Mouse (Mus musculus) layer of hippocampus, postnatal 10 days (tissue): ENCODE measurements around the gene Rspo4. TPM values are rescaled to one million over a fixed set of nuclear protein-coding genes. Genes with fewer than 3 reads are reported as not detected.

ENCODE experiments used
- DNase-seq, 2 experiments: peaks; one replicate each; pipeline ENCODE4 v3.0.0; 2021; ENCODE audit warnings: low spot score in 2 of 2
- long read RNA-seq: library from polyadenylated mRNA; stranded (forward); transcript quantifications from one replicate; pipeline ENCODE4 v2.0.0, GENCODE M21; 2023
- total RNA-seq, 2 experiments: library from RNA; stranded (reverse); gene quantifications; 2 replicates each; pipeline ENCODE4 v1.2.3; 2021

The Rspo4 gene
- not detected for total RNA-seq
- long read RNA-seq, result 0 reads

GRCm38 (mm10) chr2:151842648-151843226, at the start of gene Rspo4:
Gene Rspo4, plus strand, starts transcription at chr2:151842927.
- no peak for DNase-seq

GRCm38 (mm10) chr2:151815586-151815985, 27.1 kb upstream of the Rspo4 start:
- no peak for DNase-seq

- DNase-seq, result no peak
These were observed 19.6 kb downstream of the Rspo4 start for GRCm38 (mm10) chr2:151862257-151862810.

GRCm38 (mm10) chr2:151864941-151865340, 22.2 kb downstream of the Rspo4 start:
- DNase-seq, result no peak

DNA sequence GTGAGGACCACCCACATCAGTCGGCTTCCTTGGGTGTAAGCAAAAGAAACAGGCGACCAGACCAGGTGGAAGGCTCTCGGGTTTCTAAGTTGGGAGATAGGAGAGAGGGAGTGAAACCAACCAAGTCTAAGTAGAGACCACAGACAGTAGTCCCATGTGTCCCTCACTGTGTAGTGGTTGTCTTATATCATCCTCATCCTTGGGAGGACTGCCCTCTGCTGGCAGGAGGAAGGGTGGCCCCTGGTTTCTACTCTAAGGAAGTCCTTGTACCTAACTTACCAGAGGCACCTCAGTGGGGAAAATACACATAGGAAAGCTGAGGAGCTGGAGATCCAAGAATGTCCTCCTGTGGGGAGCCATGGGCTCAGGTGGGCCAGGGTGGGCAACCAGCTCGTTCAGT, 23.8 kb downstream of the Rspo4 start:
- peak; percentile 64 to 71 for DNase-seq

DNA sequence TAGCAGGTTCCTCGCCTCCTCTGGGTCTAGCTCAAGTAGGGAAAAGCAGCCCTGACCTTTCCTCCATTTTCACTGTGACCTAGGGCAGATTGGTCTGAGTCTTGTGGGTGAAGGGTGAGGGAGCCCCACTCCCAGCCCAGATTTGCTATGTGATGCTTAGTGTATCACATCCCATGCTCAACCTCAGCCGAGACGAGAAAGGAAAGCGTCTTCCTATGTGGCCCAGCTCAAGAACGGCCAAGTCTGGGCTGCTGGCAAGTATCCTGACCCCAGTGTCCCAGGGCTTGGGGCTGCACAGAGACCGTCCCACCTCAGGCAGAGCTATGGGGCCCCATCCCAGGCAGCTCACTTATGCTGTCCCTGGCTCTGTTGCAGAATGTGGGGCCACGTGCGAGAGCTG, 25.5 kb downstream of the Rspo4 start:
- DNase-seq, result no peak

DNA sequence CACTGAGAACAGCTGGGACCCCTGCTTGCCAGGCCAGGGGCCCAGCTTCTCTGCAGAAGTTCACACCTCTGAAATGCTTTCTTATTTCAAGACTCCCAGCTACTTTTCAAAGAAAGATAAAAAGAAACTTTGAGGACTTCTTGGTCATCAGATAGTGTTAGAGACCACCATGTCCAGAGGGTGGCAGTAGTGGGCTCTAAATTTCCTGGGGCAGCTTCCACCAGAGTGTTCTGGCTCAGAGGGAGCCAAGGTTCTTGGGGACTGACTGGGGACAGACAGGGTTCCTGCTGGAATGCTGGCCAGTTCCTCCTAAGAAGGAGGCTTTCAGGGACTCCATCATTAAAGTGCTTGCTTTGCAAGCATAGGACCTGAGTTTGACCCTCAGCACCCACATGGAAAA, 31.8 kb downstream of the Rspo4 start:
- DNase-seq, result peak; percentile 60 to 73

- DNase-seq, result peak; percentile 70 to 76
These were observed 33.3 kb downstream of the Rspo4 start for GRCm38 (mm10) chr2:151876012-151876485.

DNA sequence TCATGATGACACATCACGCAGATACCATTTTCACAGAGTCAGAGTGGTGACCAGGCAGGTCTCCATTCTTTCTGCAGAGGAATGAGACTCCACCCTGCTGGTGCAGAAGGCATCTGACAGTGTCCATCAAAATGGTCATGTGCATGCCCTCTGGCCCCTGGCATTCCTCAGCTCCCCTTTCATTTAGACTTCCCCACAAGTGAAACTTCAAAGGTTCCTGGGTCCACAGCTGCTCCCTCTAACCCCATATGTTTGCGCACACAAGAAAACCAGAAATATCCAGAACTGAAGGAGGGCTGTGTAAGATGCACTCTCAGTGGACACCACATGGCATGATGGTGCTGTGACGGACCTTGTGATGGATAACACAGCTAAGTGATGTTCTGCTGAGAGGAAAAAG, 35.9 kb downstream of the Rspo4 start:
- DNase-seq, result no peak

- DNase-seq, result no peak
These were observed 37.0 kb downstream of the Rspo4 start for GRCm38 (mm10) chr2:151879760-151880159.

GRCm38 (mm10) chr2:151891031-151891430, 48.3 kb downstream of the Rspo4 start:
- peak; percentile 51 to 53 for DNase-seq

- DNase-seq, result no peak
These were observed 50.5 kb downstream of the Rspo4 start for GRCm38 (mm10) chr2:151893122-151893774.

- DNase-seq, result peak; percentile 54 to 60
These were observed 51.7 kb downstream of the Rspo4 start for GRCm38 (mm10) chr2:151894209-151894980.

- no peak for DNase-seq
These were observed 53.2 kb downstream of the Rspo4 start for GRCm38 (mm10) chr2:151895911-151896310.

- no peak for DNase-seq
These were observed 55.4 kb downstream of the Rspo4 start for GRCm38 (mm10) chr2:151898106-151898505.

- DNase-seq, result no peak
These were observed 58.1 kb downstream of the Rspo4 start for GRCm38 (mm10) chr2:151900845-151901244.

DNA sequence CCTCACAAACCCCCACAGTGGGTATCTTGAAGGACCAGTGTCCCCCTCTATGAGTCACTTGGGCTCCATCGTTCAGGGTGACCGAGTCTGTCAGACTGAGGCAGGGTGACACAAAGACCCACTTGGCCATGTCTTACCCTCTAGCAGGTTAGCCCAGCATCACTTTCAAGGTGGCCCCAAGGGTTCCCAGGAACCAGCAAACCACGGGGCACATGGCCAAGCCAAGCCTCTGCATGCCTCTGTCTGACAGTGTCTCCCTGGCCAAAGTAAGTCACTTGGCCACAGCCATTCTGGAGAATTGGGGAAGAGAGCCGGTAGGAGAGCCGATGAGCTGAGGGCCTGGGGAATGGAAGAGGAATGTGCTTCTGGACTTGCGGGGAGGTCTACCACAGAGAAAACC, 60.5 kb downstream of the Rspo4 start:
- no peak for DNase-seq

DNA sequence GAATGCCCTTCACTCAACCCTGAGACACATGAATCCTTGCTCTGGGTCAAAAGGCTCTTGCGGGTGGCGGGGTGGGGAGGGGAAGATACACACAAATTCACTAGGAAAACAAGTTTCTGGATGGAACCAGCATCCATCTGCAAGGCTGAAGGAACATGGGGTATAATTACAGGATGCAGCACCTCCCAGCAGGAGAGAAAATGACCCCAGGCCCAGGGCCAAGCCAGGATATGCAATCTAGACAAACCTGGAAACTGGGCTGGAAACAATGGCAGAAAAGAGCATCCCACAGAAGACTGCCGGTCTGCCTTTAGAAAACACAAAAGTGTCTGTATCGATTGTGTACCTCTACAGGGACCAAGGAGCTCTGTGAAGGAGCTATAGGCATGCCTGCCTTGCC, 61.2 kb downstream of the Rspo4 start:
- DNase-seq, result no peak

DNA sequence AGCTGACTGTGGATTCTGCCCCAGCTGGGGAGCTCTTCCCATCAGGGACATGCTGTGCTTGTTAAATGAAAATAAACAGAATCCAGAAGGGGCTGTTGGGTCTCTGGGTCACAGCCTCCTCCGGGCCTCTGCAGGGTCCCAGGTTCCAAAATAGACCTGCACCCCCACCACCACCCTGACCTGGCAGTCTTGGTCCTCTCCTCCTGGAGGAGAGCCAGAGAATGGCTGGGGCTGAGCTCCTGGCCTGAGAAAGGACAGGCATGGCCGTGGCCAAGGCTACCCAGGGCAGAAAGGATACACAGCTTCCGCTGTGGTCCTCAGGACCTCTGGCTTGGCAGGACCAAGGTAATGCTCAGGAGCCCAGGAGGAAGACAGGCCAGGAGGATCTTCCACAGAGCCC, 61.9 kb downstream of the Rspo4 start:
- no peak for DNase-seq

DNA sequence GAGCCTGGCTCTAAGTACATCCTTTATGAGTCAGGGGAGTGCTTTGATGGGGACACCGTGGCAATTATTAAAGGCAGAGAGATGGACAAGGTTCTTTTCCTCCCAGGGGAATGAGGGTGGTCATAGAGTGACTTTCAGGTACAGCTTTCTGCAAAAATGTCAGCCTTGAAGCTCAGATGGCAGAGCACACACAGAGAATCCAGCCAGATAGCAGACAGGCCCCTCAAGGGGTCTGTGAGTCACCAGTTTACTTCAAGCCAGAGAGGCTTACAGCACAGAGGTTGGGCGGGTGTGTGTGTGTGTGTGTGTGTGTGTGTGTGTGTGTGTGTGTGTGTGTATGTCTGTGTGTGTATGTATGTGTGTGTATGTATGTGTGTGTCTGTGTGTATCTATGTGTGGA, 64.3 kb downstream of the Rspo4 start:
- DNase-seq, result no peak

DNA sequence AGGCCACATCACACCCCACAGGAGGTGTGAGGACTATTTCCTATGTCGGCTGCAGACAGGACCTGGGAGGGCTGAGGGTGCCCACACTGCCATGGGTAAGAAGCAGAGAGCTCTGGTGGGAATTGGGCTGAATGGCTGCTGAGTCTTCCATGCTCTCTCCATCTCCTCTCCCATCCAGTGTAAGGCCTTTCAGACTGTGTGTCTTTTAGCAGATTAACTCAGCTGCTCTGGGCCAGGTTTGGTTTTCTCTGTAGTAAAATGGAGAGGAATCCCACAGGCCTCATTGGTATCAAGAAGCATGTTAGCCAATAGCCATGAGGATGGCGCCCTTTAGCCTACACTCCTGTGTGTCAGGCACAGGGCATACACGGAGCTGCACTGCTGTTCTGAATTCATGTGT, 66.7 kb downstream of the Rspo4 start:
- DNase-seq, result no peak

DNA sequence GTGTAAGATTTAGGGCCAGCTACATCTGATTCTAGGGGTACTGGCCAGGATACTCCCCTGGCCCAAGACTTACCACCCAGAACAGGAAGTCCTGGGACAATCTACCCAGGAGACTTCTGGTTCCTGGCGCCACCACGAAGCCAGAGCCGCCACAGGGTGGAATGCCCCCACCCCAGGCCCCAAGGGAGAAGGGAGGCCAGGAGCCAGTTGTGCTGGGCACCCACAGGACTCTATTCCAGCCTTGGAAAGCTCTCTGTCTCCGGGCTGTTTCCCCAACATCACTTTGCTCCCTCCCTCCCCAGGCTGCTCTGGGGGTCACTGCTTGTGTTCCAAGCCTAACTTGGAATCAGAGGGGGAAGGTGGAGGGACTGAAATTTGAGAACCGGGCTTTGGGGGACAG, 67.8 kb downstream of the Rspo4 start:
- no peak for DNase-seq
